Mouse (Mus musculus) regulatory T cell (primary cell): ENCODE measurements around the gene Tmem168.

ENCODE experiments used
- in situ Hi-C: fragments of 300-600 bp; cut with MboI, MseI; formaldehyde crosslinking; loops from one replicate; pipeline ENCODE4 v1.15.1; 2025; ENCODE audit warnings: high pct_unique_total_duplicates

Tmem168 gene

GRCm38 (mm10) chr6:13586560-13586959 lies 21.3 kb downstream of the Tmem168 start:
- in situ Hi-C loops = no loop called here

- in situ Hi-C loops = no loop called here
Measured at GRCm38 (mm10) chr6:13586154-13586553, 21.7 kb downstream of the Tmem168 start.

- in situ Hi-C loops = no loop called here
Measured at GRCm38 (mm10) chr6:13584788-13585187, 23.1 kb downstream of the Tmem168 start.

- in situ Hi-C loops = no loop called here
Measured at GRCm38 (mm10) chr6:13582075-13582474, 25.8 kb downstream of the Tmem168 start.

GRCm38 (mm10) chr6:13565734-13566133 lies 42.2 kb downstream of the Tmem168 start:
- in situ Hi-C loops = no loop called here

GRCm38 (mm10) chr6:13555266-13555665 lies 52.6 kb downstream of the Tmem168 start:
- in situ Hi-C loops = no loop called here

GRCm38 (mm10) chr6:13541761-13542160 lies 66.1 kb downstream of the Tmem168 start:
- in situ Hi-C loops = loop anchor here (10.0 kb wide), 2 partner anchors 797 to 973 kb away; partner anchors contain the start of gene Thsd7a

GRCm38 (mm10) chr6:13537275-13537964 lies 70.5 kb downstream of the Tmem168 start:
- in situ Hi-C loops = no loop called here
